Mouse (Mus musculus): ENCODE results near the gene Bcr. TPM values are rescaled to one million over a fixed set of nuclear protein-coding genes. Genes with fewer than 3 reads are reported as not detected.
A peak's percentile ranks its signal among the peaks of the same experiment; 100 is the strongest.

The Bcr gene
- polyA plus RNA-seq, 1 experiment from 2014 or later: 9.1 TPM

GRCm38 (mm10) chr10:75070281-75070976 lies 10.0 kb downstream of the Bcr start:
- ATAC-seq (ENCODE audit: low FRiP score, low read depth): no peak
- 62% methylated on average over 11 of the region's 11 CpGs for WGBS
- peaks cover 24% of the 10 kb centered on the region for H3K36me3 ChIP-seq
- no peak overlapping the region for H3K27ac ChIP-seq
- no peak overlapping the region for H3K4me3 ChIP-seq
- no peak overlapping the region for H3K4me2 ChIP-seq (replicated peaks)
- H3K27me3 ChIP-seq: no peaks in the 10 kb centered on the region
- H3K9me3 ChIP-seq: no peaks in the 10 kb centered on the region
- H3K4me1 ChIP-seq: peaks cover 40% of the 10 kb centered on the region
- H3K9ac ChIP-seq: no peak overlapping the region

GRCm38 (mm10) chr10:75075665-75076064 lies 15.3 kb downstream of the Bcr start:
- Histone ChIP-seq H3K9me3 (no peaks in the 10 kb centered on the region), H3K36me3 (peaks cover 17% of the 10 kb centered on the region; the same call in 1 of the 2 replicates), H3K9ac (no peak overlapping the region), H3K4me2 (replicated peaks) (no peak overlapping the region), H3K27ac (no peak overlapping the region), H3K27me3 (no peaks in the 10 kb centered on the region), H3K4me3 (no peak overlapping the region), H3K4me1 (peaks cover 24% of the 10 kb centered on the region)
- WGBS: 86% methylated on average over 5 of the region's 5 CpGs
- ATAC-seq (ENCODE audit: low FRiP score, low read depth): no peak

DNA sequence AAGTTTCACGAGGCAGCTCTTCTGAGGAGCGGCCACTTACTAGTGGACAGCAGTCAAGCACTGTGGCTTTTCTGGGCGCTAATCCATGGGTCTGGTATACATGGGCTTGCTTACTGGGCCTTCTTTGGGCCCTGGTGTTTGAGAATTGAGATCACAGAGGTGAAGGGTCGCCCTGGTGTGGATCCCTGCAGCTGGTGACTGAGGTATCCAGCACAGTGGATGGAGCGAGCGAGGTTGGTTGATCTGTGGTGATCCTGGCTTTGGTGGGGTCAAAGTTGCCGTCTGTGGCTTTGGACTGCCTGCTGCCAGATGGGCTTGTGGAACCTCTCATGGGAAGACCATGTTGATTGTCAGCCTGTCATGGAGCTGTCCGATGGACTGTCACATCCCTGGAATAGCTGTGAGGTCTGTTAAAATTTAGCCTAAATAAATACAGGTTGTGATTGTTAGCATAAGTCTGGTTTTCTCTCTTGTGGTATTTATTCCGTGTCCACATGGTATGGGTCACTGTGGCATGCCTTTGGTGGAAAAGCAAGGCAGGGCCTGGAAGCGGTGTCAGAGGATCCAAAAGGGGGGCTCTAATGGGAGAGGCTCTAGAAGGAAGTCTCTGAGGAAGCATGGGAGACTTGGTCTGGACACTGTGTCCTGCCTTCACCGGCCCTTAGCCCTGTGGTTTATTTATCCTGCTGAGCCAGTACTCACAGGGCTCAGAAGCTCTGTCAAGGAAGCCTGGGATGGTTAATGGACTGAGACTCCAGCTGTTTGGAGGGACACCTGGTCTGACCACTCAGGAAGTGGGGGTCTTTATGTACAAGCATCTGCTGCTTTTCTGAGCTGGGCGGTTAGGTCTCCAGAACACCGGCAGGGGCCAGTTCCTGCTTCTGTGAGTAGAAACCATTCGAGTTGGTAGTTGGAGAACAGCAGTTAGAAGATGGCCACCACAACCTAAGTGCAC lies 18.1 kb downstream of the Bcr start:
- peaks cover 19% of the 10 kb centered on the region; the same call in 1 of the 2 replicates for H3K36me3 ChIP-seq
- no peaks in the 10 kb centered on the region for H3K27me3 ChIP-seq
- no peaks in the 10 kb centered on the region for H3K9me3 ChIP-seq
- H3K4me2 ChIP-seq (replicated peaks): no peak overlapping the region
- H3K27ac ChIP-seq: no peak overlapping the region
- no peak overlapping the region for H3K4me3 ChIP-seq
- WGBS: 74% methylated on average over 14 of the region's 14 CpGs
- no peak overlapping the region for H3K9ac ChIP-seq
- peaks cover 10% of the 10 kb centered on the region for H3K4me1 ChIP-seq
- ATAC-seq (ENCODE audit: low FRiP score, low read depth): no peak

DNA sequence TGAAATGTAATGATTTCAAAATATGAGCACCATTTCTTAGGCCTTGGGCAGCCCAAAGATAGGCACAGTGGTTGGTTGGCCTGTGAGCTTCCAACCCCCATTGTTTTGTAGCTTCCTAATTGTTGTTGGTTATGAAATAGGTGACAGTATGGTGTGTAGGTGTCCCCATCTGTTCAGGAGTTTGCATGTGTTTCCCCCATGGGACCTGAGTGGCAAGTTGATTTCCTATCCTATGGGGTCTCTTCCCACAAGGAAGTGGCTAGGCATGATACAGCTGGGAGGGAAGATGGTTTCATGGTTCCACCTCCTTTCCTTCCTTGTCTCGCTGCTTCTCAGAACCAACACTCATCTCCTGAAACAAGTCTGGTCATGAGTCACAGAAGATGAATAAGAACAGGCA lies 24.9 kb downstream of the Bcr start:
- 68% methylated on average over 1 of the region's 1 CpGs for WGBS
- H3K36me3 ChIP-seq: peaks cover 24% of the 10 kb centered on the region; the same call in 1 of the 2 replicates
- H3K4me3 ChIP-seq: no peak overlapping the region
- H3K4me1 ChIP-seq: no peaks in the 10 kb centered on the region
- no peaks in the 10 kb centered on the region for H3K27me3 ChIP-seq
- H3K9ac ChIP-seq: no peak overlapping the region
- H3K27ac ChIP-seq: no peak overlapping the region
- no peak for ATAC-seq (ENCODE audit: low FRiP score, low read depth)
- H3K4me2 ChIP-seq (replicated peaks): no peak overlapping the region
- no peaks in the 10 kb centered on the region for H3K9me3 ChIP-seq

DNA sequence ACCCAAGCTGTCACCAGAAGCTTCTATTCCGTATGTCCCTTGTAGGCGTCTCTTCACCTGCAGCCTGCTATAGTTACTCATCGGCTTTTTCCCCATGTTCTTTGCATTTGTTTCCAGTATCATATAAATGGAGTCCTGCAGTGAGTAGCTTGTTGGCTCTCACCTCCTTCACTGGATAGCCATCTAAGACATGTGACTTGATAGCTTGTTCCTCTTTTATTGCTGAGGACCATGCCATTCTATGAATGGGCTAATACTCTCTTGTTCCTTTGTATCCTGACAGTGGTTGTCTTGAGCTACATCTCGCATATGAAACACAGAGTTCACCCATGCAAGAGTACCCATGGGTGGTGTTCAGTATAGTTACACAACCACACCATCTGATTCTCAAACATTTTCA lies 28.1 kb downstream of the Bcr start:
- Histone ChIP-seq H3K4me1 (peaks cover 6% of the 10 kb centered on the region), H3K4me3 (no peak overlapping the region), H3K9ac (no peak overlapping the region), H3K4me2 (replicated peaks) (no peak overlapping the region), H3K36me3 (peaks cover 18% of the 10 kb centered on the region; the same call in 1 of the 2 replicates), H3K27me3 (no peaks in the 10 kb centered on the region), H3K9me3 (no peaks in the 10 kb centered on the region), H3K27ac (no peak overlapping the region)
- 92% methylated on average over 4 of the region's 4 CpGs for WGBS
- ATAC-seq (ENCODE audit: low FRiP score, low read depth): no peak

GRCm38 (mm10) chr10:75091478-75092152 lies 31.2 kb downstream of the Bcr start:
- no peaks in the 10 kb centered on the region for H3K27me3 ChIP-seq
- H3K4me2 ChIP-seq (replicated peaks): no peak overlapping the region
- no peak for ATAC-seq (ENCODE audit: low FRiP score, low read depth)
- H3K4me3 ChIP-seq: no peak overlapping the region
- H3K9me3 ChIP-seq: no peaks in the 10 kb centered on the region
- peaks cover 22% of the 10 kb centered on the region for H3K4me1 ChIP-seq
- WGBS: 79% methylated on average over 10 of the region's 10 CpGs
- no peak overlapping the region for H3K27ac ChIP-seq
- no peak overlapping the region for H3K9ac ChIP-seq
- peaks cover 3% of the 10 kb centered on the region; the same call in 1 of the 2 replicates for H3K36me3 ChIP-seq

- ATAC-seq (ENCODE audit: low FRiP score, low read depth): no peak
- H3K4me1 ChIP-seq: peaks cover 37% of the 10 kb centered on the region
- no peak overlapping the region for H3K9ac ChIP-seq
- no peak overlapping the region for H3K27ac ChIP-seq
- no peaks in the 10 kb centered on the region for H3K9me3 ChIP-seq
- no peaks in the 10 kb centered on the region for H3K36me3 ChIP-seq
- WGBS: 57% methylated on average over 22 of the region's 22 CpGs
- no peak overlapping the region for H3K4me3 ChIP-seq
- H3K27me3 ChIP-seq: no peaks in the 10 kb centered on the region
- no peak overlapping the region for H3K4me2 ChIP-seq (replicated peaks)
Observed at GRCm38 (mm10) chr10:75093252-75093987, 33.0 kb downstream of the Bcr start.

GRCm38 (mm10) chr10:75094338-75094737 lies 33.9 kb downstream of the Bcr start:
- peaks cover 44% of the 10 kb centered on the region for H3K4me1 ChIP-seq
- 93% methylated on average over 1 of the region's 1 CpGs for WGBS
- no peaks in the 10 kb centered on the region for H3K9me3 ChIP-seq
- no peak overlapping the region for H3K4me2 ChIP-seq (replicated peaks)
- no peak overlapping the region for H3K4me3 ChIP-seq
- H3K9ac ChIP-seq: no peak overlapping the region
- H3K27ac ChIP-seq: no peak overlapping the region
- H3K36me3 ChIP-seq: 0 out of 2 replicates have a peak, but pooled peaks cover 2% of the 10 kb centered on the region
- no peak for ATAC-seq (ENCODE audit: low FRiP score, low read depth)
- H3K27me3 ChIP-seq: no peaks in the 10 kb centered on the region

- no peak for ATAC-seq (ENCODE audit: low FRiP score, low read depth)
- Histone ChIP-seq H3K36me3 (0 out of 2 replicates have a peak, but pooled peaks cover 3% of the 10 kb centered on the region), H3K4me1 (peaks cover 49% of the 10 kb centered on the region), H3K9me3 (no peaks in the 10 kb centered on the region), H3K4me3 (no peak overlapping the region), H3K27me3 (no peaks in the 10 kb centered on the region), H3K4me2 (replicated peaks) (no peak overlapping the region), H3K9ac (no peak overlapping the region), H3K27ac (no peak overlapping the region)
- 93% methylated on average over 7 of the region's 7 CpGs for WGBS
Observed at GRCm38 (mm10) chr10:75095216-75095615, 34.8 kb downstream of the Bcr start.

- H3K36me3 ChIP-seq: 0 out of 2 replicates have a peak, but pooled peaks cover 3% of the 10 kb centered on the region
- no peak overlapping the region for H3K4me3 ChIP-seq
- no peaks in the 10 kb centered on the region for H3K27me3 ChIP-seq
- no peaks in the 10 kb centered on the region for H3K9me3 ChIP-seq
- no peak overlapping the region for H3K9ac ChIP-seq
- no peak overlapping the region for H3K4me2 ChIP-seq (replicated peaks)
- WGBS: 23% methylated on average over 10 of the region's 10 CpGs
- H3K4me1 ChIP-seq: peaks cover 54% of the 10 kb centered on the region
- ATAC-seq (ENCODE audit: low FRiP score, low read depth): 0 out of 2 replicates have a peak, but pooled peaks have one; percentile 57
- no peak overlapping the region for H3K27ac ChIP-seq
Observed at GRCm38 (mm10) chr10:75098446-75099183, 38.2 kb downstream of the Bcr start.

GRCm38 (mm10) chr10:75100298-75100697 lies 39.9 kb downstream of the Bcr start:
- peaks cover 68% of the 10 kb centered on the region for H3K4me1 ChIP-seq

More at GRCm38 (mm10) chr10:75100298-75100697, 39.9 kb downstream of the Bcr start:
- Histone ChIP-seq H3K4me2 (replicated peaks) (no peak overlapping the region), H3K4me3 (no peak overlapping the region), H3K36me3 (0 out of 2 replicates have a peak, but pooled peaks cover 3% of the 10 kb centered on the region), H3K27ac (no peak overlapping the region), H3K27me3 (no peaks in the 10 kb centered on the region), H3K9me3 (no peaks in the 10 kb centered on the region), H3K9ac (no peak overlapping the region)
- ATAC-seq (ENCODE audit: low FRiP score, low read depth): no peak
- 63% methylated on average over 7 of the region's 7 CpGs for WGBS
